Mouse (Mus musculus): ENCODE results near the gene Card9.

GRCm38 (mm10) chr2:26391617-26392016, 30.9 kb upstream of the Card9 start:
- no peak for TF ChIP-seq CTCF (IDR thresholded peaks at IDR 0.05)
- TF ChIP-seq EP300 (IDR thresholded peaks at IDR 0.05): no peak

Measured in lung, postnatal 0 days (tissue).